Mouse (Mus musculus) G1E (cell line): Measurements from ENCODE around the gene Crtac1. TPM values are rescaled to one million over a fixed set of nuclear protein-coding genes. Genes with fewer than 3 reads are reported as not detected.

Source experiments
- ATAC-seq: 2 replicates; pipeline ENCODE4 v1.8.0; 2016; ENCODE audit warnings: mild to moderate bottlenecking; ENCODE audit not compliant: insufficient number of reproducible peaks, poor library complexity, low FRiP score, severe bottlenecking; ENCODE audit errors: extremely low read depth
- DNase-seq: peaks from one replicate; pipeline ENCODE4 v3.0.0; 2012; ENCODE audit warnings: low spot score
- H3K27me3 ChIP-seq: 2 replicates; pipeline ENCODE4 v1.6.1; 2012; ENCODE audit warnings: mild to moderate bottlenecking, low read length, inconsistent platforms; ENCODE audit not compliant: insufficient read depth
- H3K36me3 ChIP-seq: replicated peaks from 2 replicates; pipeline ENCODE3; 2012; ENCODE audit warnings: mild to moderate bottlenecking, inconsistent platforms
- H3K4me1 ChIP-seq: 2 replicates; pipeline ENCODE4 v1.6.1; 2012; ENCODE audit warnings: low read depth, low read length, inconsistent platforms, mixed read lengths; ENCODE audit not compliant: insufficient read depth
- H3K4me3 ChIP-seq: 2 replicates; pipeline ENCODE4 v1.5.1; 2012; ENCODE audit warnings: low read depth, mild to moderate bottlenecking, inconsistent platforms, low read length, moderate library complexity, mixed read lengths
- H3K9me3 ChIP-seq: replicated peaks from 2 replicates; pipeline ENCODE4 v1.6.1; 2012; ENCODE audit warnings: inconsistent platforms
- CTCF ChIP-seq: IDR thresholded peaks from 2 replicates; pipeline ENCODE4 v1.5.1; 2012; ENCODE audit warnings: low read depth, low read length, inconsistent platforms, mixed read lengths
- GATA1 ChIP-seq: IDR thresholded peaks from 2 replicates; pipeline ENCODE4 v1.6.1; 2012; ENCODE audit warnings: borderline replicate concordance, low read length, inconsistent platforms, mixed read lengths
- GATA2 ChIP-seq: IDR thresholded peaks from 2 replicates; pipeline ENCODE4 v1.6.1; 2012; ENCODE audit warnings: low read depth, low read length, inconsistent platforms, borderline replicate concordance
- POLR2AphosphoS5 ChIP-seq: IDR thresholded peaks from 2 replicates; pipeline ENCODE4 v1.6.1; 2012; ENCODE audit warnings: low read depth, low read length, inconsistent platforms; ENCODE audit not compliant: insufficient replicate concordance
- TAL1 ChIP-seq: conservative IDR thresholded peaks from 2 replicates; pipeline ENCODE4 v1.6.1; 2012; ENCODE audit warnings: low read depth, low read length, inconsistent platforms, mixed read lengths
- polyA plus RNA-seq: library from polyadenylated mRNA; stranded (reverse); fragments of >175 nt; gene quantifications from 2 replicates; pipeline ENCODE4 v1.2.3, GENCODE M21; 2012
- total RNA-seq, 2 experiments: library from RNA; stranded (forward) in 1 of 2; stranded (reverse) in 1 of 2; fragments of 200-1000 nt in 1 of 2; fragments of >200 nt in 1 of 2; fragmentation: Nextera tagmentation in 1 of 2; gene quantifications; 2 replicates each; pipeline ENCODE4 v1.2.3; 2014 to 2017

Gene Crtac1
- total and polyA plus RNA-seq, 3 experiments: not detected

DNA sequence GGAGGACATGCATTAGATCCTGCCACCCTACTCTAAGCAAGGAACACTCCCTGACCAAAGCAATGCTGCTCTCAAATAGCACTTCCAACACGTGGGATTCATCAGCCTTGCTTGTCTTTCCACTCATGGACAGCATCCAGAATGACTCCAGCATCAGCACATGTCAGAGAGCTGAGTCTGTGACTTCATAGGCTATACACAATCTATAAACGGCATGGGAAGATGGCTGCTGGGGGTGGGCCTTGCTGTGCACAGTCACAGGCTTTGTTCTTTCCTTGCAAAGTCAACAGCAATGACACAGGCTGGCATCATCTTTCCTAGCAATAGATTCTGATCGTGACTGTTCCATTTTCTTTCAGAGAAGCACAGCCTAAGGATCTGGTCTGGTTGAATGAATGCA lies 31.6 kb downstream of the Crtac1 start:
- Histone ChIP-seq H3K36me3 (no peaks in the 10 kb centered on the region), H3K9me3 (no peaks in the 10 kb centered on the region), H3K4me3 (no peak overlapping the region), H3K4me1 (no peaks in the 10 kb centered on the region), H3K27me3 (no peaks in the 10 kb centered on the region)
- ATAC-seq (no peak), DNase-seq (no peak)
- TF ChIP-seq GATA1 (no peak), CTCF (no peak), TAL1 (no peak), GATA2 (no peak), POLR2AphosphoS5 (no peak)

DNA sequence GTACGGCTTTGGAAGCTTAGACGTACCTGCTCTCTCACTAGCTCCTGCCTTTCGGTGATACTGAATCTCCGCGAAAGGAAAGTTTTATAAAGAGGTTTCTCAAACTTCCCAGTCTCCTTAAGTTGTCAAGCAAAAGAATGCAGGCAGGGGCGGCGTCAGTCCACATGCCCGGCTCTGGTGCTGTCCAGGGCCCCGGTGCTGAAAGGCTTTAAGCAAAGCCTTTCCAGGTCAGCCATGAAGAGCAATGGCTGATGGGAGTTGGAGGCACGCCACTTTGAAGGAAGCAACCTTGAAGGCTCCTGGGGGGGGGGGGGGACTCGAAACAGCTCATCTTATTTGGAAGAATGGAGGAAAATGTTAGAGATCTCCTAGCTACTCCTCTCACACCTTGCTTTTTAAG lies 34.3 kb downstream of the Crtac1 start:
- TF ChIP-seq GATA2 (no peak), GATA1 (no peak), CTCF (no peak), POLR2AphosphoS5 (no peak), TAL1 (no peak)
- Histone ChIP-seq H3K27me3 (no peaks in the 10 kb centered on the region), H3K4me1 (no peaks in the 10 kb centered on the region), H3K36me3 (no peaks in the 10 kb centered on the region), H3K4me3 (no peak overlapping the region), H3K9me3 (no peaks in the 10 kb centered on the region)
- no peak for ATAC-seq
- no peak for DNase-seq

- no peak for ATAC-seq
- Histone ChIP-seq H3K36me3 (no peaks in the 10 kb centered on the region), H3K27me3 (no peaks in the 10 kb centered on the region), H3K4me1 (no peaks in the 10 kb centered on the region), H3K4me3 (no peak overlapping the region), H3K9me3 (no peaks in the 10 kb centered on the region)
- TF ChIP-seq TAL1 (no peak), CTCF (no peak), GATA1 (no peak), GATA2 (no peak), POLR2AphosphoS5 (no peak)
- DNase-seq: no peak
Measured at GRCm38 (mm10) chr19:42394848-42395534, 36.6 kb downstream of the Crtac1 start.

DNA sequence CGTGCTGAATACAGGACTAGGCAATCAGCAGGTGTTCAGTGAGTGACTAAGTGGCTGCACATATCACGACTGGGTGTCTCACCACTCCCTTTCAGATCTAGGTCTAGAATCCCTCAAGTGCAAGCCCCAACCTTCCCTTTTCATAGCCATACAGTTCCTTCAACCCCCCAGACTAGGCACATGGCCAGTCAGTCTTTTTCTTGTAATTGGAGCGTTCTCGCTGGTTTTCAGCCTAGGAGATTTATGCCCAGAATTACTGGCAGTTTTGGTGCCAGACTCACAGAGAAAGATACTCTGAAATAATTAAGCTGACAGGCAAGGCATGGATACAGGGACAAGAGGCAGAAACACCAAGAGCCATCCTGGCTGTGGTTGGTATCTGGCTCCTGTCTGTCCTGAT lies 37.7 kb downstream of the Crtac1 start:
- no peak for ATAC-seq
- DNase-seq: no peak
- no peak overlapping the region for H3K4me3 ChIP-seq
- no peaks in the 10 kb centered on the region for H3K4me1 ChIP-seq
- no peaks in the 10 kb centered on the region for H3K36me3 ChIP-seq
- TF ChIP-seq GATA2 (no peak), TAL1 (no peak)
- no peaks in the 10 kb centered on the region for H3K9me3 ChIP-seq
- no peaks in the 10 kb centered on the region for H3K27me3 ChIP-seq

DNA sequence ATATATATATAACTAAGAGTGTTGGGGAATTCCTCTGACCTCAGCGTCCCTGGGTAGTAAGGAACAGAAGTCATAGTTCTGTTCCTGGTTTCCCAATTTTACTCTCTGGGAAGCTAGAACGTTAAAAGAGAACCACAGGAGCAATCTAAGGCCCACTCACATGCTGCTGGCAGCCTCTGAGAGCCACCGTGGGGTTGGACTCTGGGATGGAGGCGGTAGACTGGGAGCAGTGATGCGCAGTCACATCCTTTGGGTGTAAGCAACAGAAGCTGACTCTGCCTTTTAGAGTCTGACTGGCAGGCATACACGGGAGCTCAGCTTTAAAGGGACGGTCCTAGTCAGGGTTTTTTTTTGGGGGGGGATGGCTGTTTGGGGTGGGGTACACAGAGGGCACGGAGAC lies 39.5 kb downstream of the Crtac1 start:
- H3K27me3 ChIP-seq: no peaks in the 10 kb centered on the region
- no peaks in the 10 kb centered on the region for H3K9me3 ChIP-seq
- ATAC-seq (no peak), DNase-seq (no peak)
- H3K36me3 ChIP-seq: no peaks in the 10 kb centered on the region
- TF ChIP-seq CTCF (no peak), POLR2AphosphoS5 (no peak)
- H3K4me1 ChIP-seq: no peaks in the 10 kb centered on the region
- no peak overlapping the region for H3K4me3 ChIP-seq

DNA sequence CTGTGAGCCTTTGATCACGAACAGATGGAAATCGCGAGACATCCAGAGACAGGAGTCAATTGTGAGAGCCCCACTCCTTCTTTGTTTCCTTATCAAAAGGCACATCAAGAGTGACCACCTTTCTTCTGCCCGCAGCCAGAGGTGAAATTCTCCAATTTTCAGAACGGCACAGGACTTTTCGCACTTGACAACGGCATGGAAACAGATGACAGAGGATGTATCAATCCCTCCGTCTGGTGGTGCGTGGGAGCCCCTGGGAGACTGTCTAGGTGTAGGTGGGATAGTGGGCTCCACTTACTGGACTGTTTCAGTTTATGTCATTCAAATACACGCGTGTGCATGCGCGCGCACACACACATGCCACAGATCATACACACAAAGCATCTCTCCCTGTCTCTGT lies 42.0 kb downstream of the Crtac1 start:
- TF ChIP-seq GATA1: no peak
- Histone ChIP-seq H3K9me3 (no peaks in the 10 kb centered on the region), H3K4me3 (no peak overlapping the region), H3K36me3 (no peaks in the 10 kb centered on the region), H3K4me1 (no peaks in the 10 kb centered on the region), H3K27me3 (no peaks in the 10 kb centered on the region)
- DNase-seq: no peak
- ATAC-seq: no peak

GRCm38 (mm10) chr19:42384981-42385598 lies 46.5 kb downstream of the Crtac1 start:
- no peaks in the 10 kb centered on the region for H3K9me3 ChIP-seq
- no peak for ATAC-seq
- H3K4me3 ChIP-seq: no peak overlapping the region
- H3K36me3 ChIP-seq: no peaks in the 10 kb centered on the region
- H3K27me3 ChIP-seq: peaks cover 2% of the 10 kb centered on the region; the same call in 1 of the 2 replicates
- no peak for DNase-seq
- no peak for TF ChIP-seq TAL1
- no peak for TF ChIP-seq CTCF
- TF ChIP-seq GATA1: no peak
- TF ChIP-seq POLR2AphosphoS5: no peak
- no peak for TF ChIP-seq GATA2
- H3K4me1 ChIP-seq: no peaks in the 10 kb centered on the region
